In genomic region chr7:19269721-19270441, GRCm38 (mm10) we compare ENCODE assay signal across 8 mouse cellular contexts. TPM values are rescaled to one million over a fixed set of nuclear protein-coding genes. Genes with fewer than 3 reads are reported as not detected.
DNase-seq lines count a peak whose midpoint lies in the region; ATAC-seq and TF ChIP-seq lines count a peak whose summit lies in the region.

No protein-coding gene starts in this region.

- 9% methylated on average over 17 of the region's 19 CpGs for WGBS in forebrain, postnatal 0 days
- under 1% methylated on average over 16 of the region's 19 CpGs for WGBS in hindbrain, embryonic 16.5 days
- WGBS in liver, embryonic 12.5 days (ENCODE audit: insufficient replicate concordance): 2% methylated on average over 19 of the region's 19 CpGs

- H3K4me3 ChIP-seq in forebrain, postnatal 0 days (ENCODE audit: low read depth, low read length): peak overlapping the region; percentile 72
- peak overlapping the region; percentile 84 for H3K4me3 ChIP-seq in hindbrain, embryonic 16.5 days (ENCODE audit: low read length)
- peak overlapping the region; percentile 93 for H3K4me3 ChIP-seq in liver, embryonic 12.5 days

- peaks cover 15% of the 10 kb centered on the region for H3K4me1 ChIP-seq in forebrain, postnatal 0 days (ENCODE audit: insufficient read depth)
- H3K4me1 ChIP-seq in hindbrain, embryonic 16.5 days (ENCODE audit: control insufficient read depth, insufficient read depth, low read depth, low read length): peaks cover 20% of the 10 kb centered on the region
- H3K4me1 ChIP-seq in liver, embryonic 12.5 days: peaks cover 77% of the 10 kb centered on the region

- peak overlapping the region; percentile 29; the same call in 1 of the 2 replicates for H3K27ac ChIP-seq in forebrain, postnatal 0 days (ENCODE audit: low read depth, low read length)
- peak overlapping the region; percentile 67 for H3K27ac ChIP-seq in hindbrain, embryonic 16.5 days (ENCODE audit: low read depth, low read length)
- H3K27ac ChIP-seq in liver, embryonic 12.5 days: peak overlapping the region; percentile 97

- peak overlapping the region; percentile 66 for H3K9ac ChIP-seq in forebrain, postnatal 0 days
- peak overlapping the region; percentile 86 for H3K9ac ChIP-seq in hindbrain, embryonic 16.5 days (ENCODE audit: low read depth, low read length)
- peak overlapping the region; percentile 92 for H3K9ac ChIP-seq in liver, embryonic 12.5 days

- TF ChIP-seq CTCF in forebrain, postnatal 0 days (IDR thresholded peaks at IDR 0.05; ENCODE audit: low read depth): no peak

- DNase-seq in cerebellum, adult 11-12 months: peak; percentile 42
- no peak for DNase-seq in cerebellum, adult 18-20 months
- peak; percentile 38 to 50 for DNase-seq in adrenal gland, adult 18-20 months (ENCODE audit: low spot score in 2 of 2)
- no peak for DNase-seq in forebrain, postnatal 0 days
- DNase-seq in neural tube, embryonic 10.5 days (ENCODE audit: extremely low spot score, low spot score): peak; percentile 58
- DNase-seq in MN1 (ENCODE audit: low spot score): no peak

- H3K36me3 ChIP-seq in forebrain, postnatal 0 days (ENCODE audit: insufficient read depth): no peaks in the 10 kb centered on the region
- no peaks in the 10 kb centered on the region for H3K36me3 ChIP-seq in hindbrain, embryonic 16.5 days (ENCODE audit: control insufficient read depth, insufficient read depth, low read length)
- H3K36me3 ChIP-seq in liver, embryonic 12.5 days: peaks cover 26% of the 10 kb centered on the region

- peak overlapping the region; percentile 95 for H3K4me2 ChIP-seq in forebrain, postnatal 0 days (ENCODE audit: low read depth)
- H3K4me2 ChIP-seq in hindbrain, embryonic 16.5 days (ENCODE audit: low read length): peak overlapping the region; percentile 98
- H3K4me2 ChIP-seq in liver, embryonic 12.5 days: peak overlapping the region; percentile 99

- H3K9me3 ChIP-seq in forebrain, postnatal 0 days (ENCODE audit: low read length): no peaks in the 10 kb centered on the region
- H3K9me3 ChIP-seq in hindbrain, embryonic 16.5 days (ENCODE audit: control insufficient read depth, low read length): no peaks in the 10 kb centered on the region
- no peaks in the 10 kb centered on the region for H3K9me3 ChIP-seq in liver, embryonic 12.5 days (replicated peaks)

- no peak for ATAC-seq in forebrain, postnatal 0 days
- ATAC-seq in hindbrain, embryonic 16.5 days: peak; percentile 31; the same call in 1 of the 2 replicates
- ATAC-seq in liver, embryonic 12.5 days: peak; percentile 11

- no peaks in the 10 kb centered on the region for H3K27me3 ChIP-seq in forebrain, postnatal 0 days (ENCODE audit: insufficient read depth, low read length)
- H3K27me3 ChIP-seq in hindbrain, embryonic 16.5 days (replicated peaks; ENCODE audit: control insufficient read depth, insufficient read depth, low read length): no peaks in the 10 kb centered on the region
- 0 out of 2 replicates have a peak, but pooled peaks cover 4% of the 10 kb centered on the region for H3K27me3 ChIP-seq in liver, embryonic 12.5 days (replicated peaks)

RNA-seq across cellular contexts. Expression of gene Vasp, which starts 1.7 kb away (rescaled TPM):
- total RNA-seq in adrenal gland, adult 18-20 months (2021): 10 to 100 TPM; 42.9 to 56.4 TPM
- total RNA-seq in forebrain, postnatal 0 days (2014; rRNA removed): 40.6 and 45.9 TPM in 2 replicates
- 30.0 and 30.6 TPM in 2 replicates for polyA plus RNA-seq in forebrain, postnatal 0 days (2015; fragmentation: Nextera tagmentation; extraction: Ambion mirVana)
- polyA plus RNA-seq in hindbrain, embryonic 16.5 days (2015; fragmentation: Nextera tagmentation; extraction: Ambion mirVana): 39.9 and 42.9 TPM in 2 replicates
- 61.1 and 61.5 TPM in 2 replicates for polyA plus RNA-seq in liver, embryonic 12.5 days (2016; fragmentation: Nextera tagmentation; extraction: Ambion mirVana)

RNA-seq across cellular contexts. Expression of gene Ppm1n, which starts 10.0 kb away (rescaled TPM):
- not detected for total RNA-seq in adrenal gland, adult 18-20 months (2021)
- 2.3 and 3.2 TPM in 2 replicates for total RNA-seq in forebrain, postnatal 0 days (2014; rRNA removed)
- polyA plus RNA-seq in forebrain, postnatal 0 days (2015; fragmentation: Nextera tagmentation; extraction: Ambion mirVana): 0.69 and 1.1 TPM in 2 replicates
- polyA plus RNA-seq in hindbrain, embryonic 16.5 days (2015; fragmentation: Nextera tagmentation; extraction: Ambion mirVana): 0.79 and 1.5 TPM in 2 replicates
- not detected in 2 replicates for polyA plus RNA-seq in liver, embryonic 12.5 days (2016; fragmentation: Nextera tagmentation; extraction: Ambion mirVana)

RNA-seq across cellular contexts. Expression of gene Rtn2, which starts 12.5 kb away (rescaled TPM):
- total RNA-seq in adrenal gland, adult 18-20 months (2021): 1 to 10 TPM; 5.0 to 8.6 TPM
- 154 and 163 TPM in 2 replicates for total RNA-seq in forebrain, postnatal 0 days (2014; rRNA removed)
- polyA plus RNA-seq in forebrain, postnatal 0 days (2015; fragmentation: Nextera tagmentation; extraction: Ambion mirVana): 126 and 136 TPM in 2 replicates
- polyA plus RNA-seq in hindbrain, embryonic 16.5 days (2015; fragmentation: Nextera tagmentation; extraction: Ambion mirVana): 124 and 126 TPM in 2 replicates
- 5.1 and 5.6 TPM in 2 replicates for polyA plus RNA-seq in liver, embryonic 12.5 days (2016; fragmentation: Nextera tagmentation; extraction: Ambion mirVana)

RNA-seq across cellular contexts. Expression of gene Fosb, which starts 40.0 kb away (rescaled TPM):
- total RNA-seq in adrenal gland, adult 18-20 months (2021): 10 to 100 TPM; 15.9 to 23.2 TPM
- total RNA-seq in forebrain, postnatal 0 days (2014; rRNA removed): 1.6 and 5.1 TPM in 2 replicates
- polyA plus RNA-seq in forebrain, postnatal 0 days (2015; fragmentation: Nextera tagmentation; extraction: Ambion mirVana): 0.28 and 0.36 TPM in 2 replicates
- 0.06 and 0.10 TPM in 2 replicates for polyA plus RNA-seq in hindbrain, embryonic 16.5 days (2015; fragmentation: Nextera tagmentation; extraction: Ambion mirVana)
- polyA plus RNA-seq in liver, embryonic 12.5 days (2016; fragmentation: Nextera tagmentation; extraction: Ambion mirVana): 0.04 and 0.05 TPM in 2 replicates

RNA-seq across cellular contexts. Expression of gene Opa3, which starts 41.7 kb away (rescaled TPM):
- total RNA-seq in adrenal gland, adult 18-20 months (2021): 10 to 100 TPM; 40.8 to 56.7 TPM
- total RNA-seq in forebrain, postnatal 0 days (2014; rRNA removed): 32.2 and 34.4 TPM in 2 replicates
- 35.1 and 35.8 TPM in 2 replicates for polyA plus RNA-seq in forebrain, postnatal 0 days (2015; fragmentation: Nextera tagmentation; extraction: Ambion mirVana)
- 39.9 and 41.5 TPM in 2 replicates for polyA plus RNA-seq in hindbrain, embryonic 16.5 days (2015; fragmentation: Nextera tagmentation; extraction: Ambion mirVana)
- 22.1 and 23.3 TPM in 2 replicates for polyA plus RNA-seq in liver, embryonic 12.5 days (2016; fragmentation: Nextera tagmentation; extraction: Ambion mirVana)

Comparison
In these comparisons a context has a peak if more than half of its experiments do, and no peak if none do; other contexts are left out.
1. DNase-seq: peak in cerebellum, adult 11-12 months (single experiment), adrenal gland, adult 18-20 months (2 of 2) and neural tube, embryonic 10.5 days (single experiment); none in cerebellum, adult 18-20 months (0 of 2), forebrain, postnatal 0 days (single experiment) and MN1 (single experiment).
2. H3K27ac ChIP-seq: peak in every context shown above with its lines; median percentile 97 in liver, embryonic 12.5 days; 67 in hindbrain, embryonic 16.5 days; 29 in forebrain, postnatal 0 days.
3. RNA of gene Rtn2, which starts 12.5 kb away (polyA plus RNA-seq): 126 to 136 TPM in forebrain, postnatal 0 days and 124 to 126 TPM in hindbrain, embryonic 16.5 days; 5.1 to 5.6 TPM in liver, embryonic 12.5 days; every median in the first group is over 10 times any median in the second.
4. Peak in every context shown above with its lines, with median percentiles within 50 percentile points of each other: H3K4me2 ChIP-seq, H3K4me3 ChIP-seq and H3K9ac ChIP-seq.